Mouse (Mus musculus) layer of hippocampus, postnatal 10 days (tissue): ENCODE measurements around the gene Spindoc. TPM values are rescaled to one million over a fixed set of nuclear protein-coding genes. Genes with fewer than 3 reads are reported as not detected.

ENCODE experiments used
- DNase-seq, 2 experiments: peaks; one replicate each; pipeline ENCODE4 v3.0.0; 2021; ENCODE audit warnings: low spot score in 2 of 2
- total RNA-seq, 2 experiments: library from RNA; stranded (reverse); gene quantifications; 2 replicates each; pipeline ENCODE4 v1.2.3; 2021

The Spindoc gene
- total RNA-seq, 2 experiments from 2014 or later, result 39.0 to 45.6 TPM

- DNase-seq, result no peak
These were observed 42.9 kb downstream of the Spindoc start for GRCm38 (mm10) chr19:7339867-7340266.

- DNase-seq, result no peak
These were observed 43.8 kb downstream of the Spindoc start for GRCm38 (mm10) chr19:7339026-7339425.

- no peak for DNase-seq
These were observed 44.9 kb downstream of the Spindoc start for GRCm38 (mm10) chr19:7337781-7338342.

- no peak for DNase-seq
These were observed 47.1 kb downstream of the Spindoc start for GRCm38 (mm10) chr19:7335656-7336055.

- no peak for DNase-seq
These were observed 48.7 kb downstream of the Spindoc start for GRCm38 (mm10) chr19:7334049-7334448.

- no peak for DNase-seq
These were observed 61.4 kb downstream of the Spindoc start for GRCm38 (mm10) chr19:7321391-7321790.

GRCm38 (mm10) chr19:7320181-7320580 lies 62.6 kb downstream of the Spindoc start:
- DNase-seq, result no peak

GRCm38 (mm10) chr19:7317716-7318115 lies 65.1 kb downstream of the Spindoc start:
- DNase-seq, result no peak

GRCm38 (mm10) chr19:7316822-7317221 lies 66.0 kb downstream of the Spindoc start:
- no peak for DNase-seq

GRCm38 (mm10) chr19:7315587-7315984 lies 67.2 kb downstream of the Spindoc start:
- no peak for DNase-seq

- peak; percentile 60 to 66 for DNase-seq
These were observed 67.7 kb downstream of the Spindoc start for GRCm38 (mm10) chr19:7314976-7315586.

- DNase-seq, result no peak
These were observed 69.1 kb downstream of the Spindoc start for GRCm38 (mm10) chr19:7313660-7314059.

- no peak for DNase-seq
These were observed 71.5 kb downstream of the Spindoc start for GRCm38 (mm10) chr19:7311306-7311705.

- DNase-seq, result peak in 1 of 2 experiments; percentile 44
These were observed 72.1 kb downstream of the Spindoc start for GRCm38 (mm10) chr19:7310704-7311103.

GRCm38 (mm10) chr19:7309738-7310330 lies 73.0 kb downstream of the Spindoc start:
- DNase-seq, result no peak

GRCm38 (mm10) chr19:7307995-7308770 lies 74.6 kb downstream of the Spindoc start:
- DNase-seq, result no peak

GRCm38 (mm10) chr19:7306968-7307367 lies 75.8 kb downstream of the Spindoc start:
- no peak for DNase-seq

GRCm38 (mm10) chr19:7305380-7306310 lies 77.1 kb downstream of the Spindoc start:
- DNase-seq, result no peak

GRCm38 (mm10) chr19:7304801-7305200 lies 78.0 kb downstream of the Spindoc start:
- DNase-seq, result no peak
